In the genomic region with DNA sequence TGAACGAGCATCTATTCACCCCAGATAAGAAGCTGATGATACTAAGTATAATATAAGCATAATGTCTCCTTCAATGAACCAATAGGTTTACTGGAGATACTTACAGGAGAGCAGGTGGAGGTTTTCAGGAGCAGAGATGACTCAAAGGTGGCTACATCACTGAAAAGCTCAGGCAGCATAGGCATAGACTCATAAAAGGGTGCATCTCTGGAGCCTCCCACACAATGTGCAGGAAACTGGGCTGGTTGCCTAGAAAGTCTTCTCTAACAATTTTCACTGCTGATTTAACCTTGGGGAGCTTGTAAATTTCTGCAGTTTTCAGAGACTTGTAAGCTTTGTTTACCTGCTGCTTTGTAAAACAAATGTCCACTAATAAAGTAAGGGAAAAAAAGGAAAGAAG, we compare ENCODE assay signal across 23 mouse cellular contexts.
A peak's percentile ranks its signal among the peaks of the same experiment; 100 is the strongest.
DNase-seq lines count a peak whose midpoint lies in the region; ATAC-seq lines count a peak whose summit lies in the region.
"Had no signal": no experiment of that assay in that cellular context is flagged by ENCODE, and none has a peak within 500 bp of the region (broad histone marks: within the 10 kb centered on the region; RNA-seq: fewer than 3 reads in every experiment).

No protein-coding gene starts in this region.

- H3K27ac ChIP-seq in midbrain, embryonic 10.5 days (replicated peaks), result no peak overlapping the region
- H3K27ac ChIP-seq: embryonic facial prominence, embryonic 12.5 days; forebrain, embryonic 15.5 days; heart, adult 2 months; hindbrain, embryonic 14.5 days; intestine, embryonic 15.5 days; liver, embryonic 15.5 days; midbrain, embryonic 13.5 days; neural tube, embryonic 13.5 days had no signal

- H3K27me3 ChIP-seq in midbrain, embryonic 10.5 days (ENCODE audit: low read depth, poor library complexity, severe bottlenecking), result no peaks in the 10 kb centered on the region
- H3K27me3 ChIP-seq: embryonic facial prominence, embryonic 12.5 days; forebrain, embryonic 15.5 days; intestine, embryonic 15.5 days; liver, embryonic 15.5 days; midbrain, embryonic 13.5 days; neural tube, embryonic 13.5 days had no signal

- no peaks in the 10 kb centered on the region for H3K4me1 ChIP-seq in midbrain, embryonic 10.5 days
- H3K4me1 ChIP-seq: embryonic facial prominence, embryonic 12.5 days; forebrain, embryonic 15.5 days; intestine, embryonic 15.5 days; liver, embryonic 15.5 days; midbrain, embryonic 13.5 days; neural tube, embryonic 13.5 days had no signal

- 85% methylated on average over 1 of the region's 1 CpGs for WGBS in midbrain, embryonic 10.5 days

- peak; percentile 99 for ATAC-seq in frontal cortex, adult (ENCODE audit: low TSS enrichment)
- ATAC-seq: activated CD4-positive, CD25-positive, alpha-beta regulatory T cell, adult 4 months; forebrain, embryonic 15.5 days; intestine, embryonic 15.5 days; midbrain, embryonic 13.5 days had no signal

- no peaks in the 10 kb centered on the region for H3K36me3 ChIP-seq in midbrain, embryonic 10.5 days
- H3K36me3 ChIP-seq: embryonic facial prominence, embryonic 12.5 days; forebrain, embryonic 15.5 days; intestine, embryonic 15.5 days; liver, embryonic 15.5 days; midbrain, embryonic 13.5 days; neural tube, embryonic 13.5 days had no signal

- no peak for DNase-seq in frontal cortex, postnatal 10 days (ENCODE audit: low spot score in 2 of 2)
- peak; percentile 72 to 73 for DNase-seq in right cerebral cortex, adult 2 months (ENCODE audit: low spot score in 2 of 2)
- DNase-seq in right cerebral cortex, postnatal 14 days, result no peak
- DNase-seq in left cerebral cortex, postnatal 25 days (ENCODE audit: low spot score in 2 of 2), result peak; percentile 59 to 87
- no peak for DNase-seq in urinary bladder, postnatal 14 days (ENCODE audit: low spot score)
- no peak for DNase-seq in midbrain, embryonic 10.5 days (ENCODE audit: low spot score)
- DNase-seq in MN1 (ENCODE audit: low spot score), result no peak
- DNase-seq: adrenal gland, postnatal 10 days; cerebellum, postnatal 10 days; gastrocnemius, postnatal 10 days; heart, adult 2 months; heart, postnatal 36 days; thymus, postnatal 4 days had no signal

- H3K9me3 ChIP-seq in midbrain, embryonic 10.5 days (replicated peaks), result no peaks in the 10 kb centered on the region
- H3K9me3 ChIP-seq: embryonic facial prominence, embryonic 12.5 days; forebrain, embryonic 15.5 days; intestine, embryonic 15.5 days; liver, embryonic 15.5 days; midbrain, embryonic 13.5 days; neural tube, embryonic 13.5 days had no signal

- intact Hi-C loops in left cerebral cortex, postnatal 25 days (cut with DNase I), result no loop called here

- H3K4me3 ChIP-seq in midbrain, embryonic 10.5 days, result no peak overlapping the region
- H3K4me3 ChIP-seq: embryonic facial prominence, embryonic 12.5 days; erythroblast, embryonic 14.5 days; forebrain, embryonic 15.5 days; heart, adult 2 months; intestine, embryonic 15.5 days; liver, embryonic 15.5 days; midbrain, embryonic 13.5 days; neural tube, embryonic 13.5 days had no signal

Comparison
In these comparisons a context has a peak if more than half of its experiments do, and no peak if none do; other contexts are left out.
1. DNase-seq: peak in right cerebral cortex, adult 2 months (2 of 2) and left cerebral cortex, postnatal 25 days (2 of 2); none in frontal cortex, postnatal 10 days (0 of 2), right cerebral cortex, postnatal 14 days (single experiment), urinary bladder, postnatal 14 days (single experiment), midbrain, embryonic 10.5 days (single experiment) and MN1 (single experiment).